In the genomic region with DNA sequence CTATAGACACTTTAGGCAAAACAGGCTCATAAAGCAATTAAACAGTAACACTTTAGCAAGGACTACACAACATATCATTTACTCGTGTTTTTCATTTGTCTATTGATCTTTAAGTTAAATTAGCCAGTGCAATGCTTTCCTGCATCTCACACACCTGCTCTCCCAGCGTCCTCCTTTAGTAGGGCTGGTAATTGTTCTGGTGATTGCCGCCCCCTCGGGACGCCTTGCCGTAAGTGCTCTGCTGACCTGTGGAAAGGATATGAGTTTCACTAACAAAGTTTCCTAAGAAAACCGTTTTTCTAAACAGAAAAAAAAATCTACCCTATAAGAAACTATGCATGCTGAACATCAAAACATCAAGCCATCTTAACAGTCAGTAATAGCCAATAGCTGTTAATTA, we compare ENCODE assay signal across 8 mouse cellular contexts. TPM values are rescaled to one million over a fixed set of nuclear protein-coding genes. Genes with fewer than 3 reads are reported as not detected.
DNase-seq lines count a peak whose midpoint lies in the region; ATAC-seq lines count a peak whose summit lies in the region.

No protein-coding gene starts in this region.

- WGBS in lung, embryonic 15.5 days = 43% methylated on average over 7 of the region's 7 CpGs
- WGBS in forebrain, embryonic 14.5 days = 47% methylated on average over 7 of the region's 7 CpGs
- 69% methylated on average over 7 of the region's 7 CpGs for WGBS in limb, embryonic 10.5 days
- 48% methylated on average over 7 of the region's 7 CpGs for WGBS in stomach, embryonic 14.5 days

- H3K27me3 ChIP-seq in lung, embryonic 15.5 days = no peaks in the 10 kb centered on the region
- no peaks in the 10 kb centered on the region for H3K27me3 ChIP-seq in forebrain, embryonic 14.5 days (replicated peaks; ENCODE audit: control insufficient read depth, insufficient read depth, low read length)
- H3K27me3 ChIP-seq in limb, embryonic 10.5 days (ENCODE audit: low read depth, poor library complexity, severe bottlenecking) = no peaks in the 10 kb centered on the region
- no peaks in the 10 kb centered on the region for H3K27me3 ChIP-seq in stomach, embryonic 14.5 days (ENCODE audit: control insufficient read depth, insufficient read depth, low read length)

- H3K9me3 ChIP-seq in lung, embryonic 15.5 days = no peaks in the 10 kb centered on the region
- no peaks in the 10 kb centered on the region for H3K9me3 ChIP-seq in forebrain, embryonic 14.5 days (replicated peaks; ENCODE audit: control insufficient read depth, low read length)
- no peaks in the 10 kb centered on the region for H3K9me3 ChIP-seq in limb, embryonic 10.5 days (replicated peaks)
- H3K9me3 ChIP-seq in stomach, embryonic 14.5 days (ENCODE audit: control insufficient read depth, low read depth, low read length) = no peaks in the 10 kb centered on the region

- H3K4me3 ChIP-seq in lung, embryonic 15.5 days = peak overlapping the region; percentile 98
- peak overlapping the region; percentile 75 for H3K4me3 ChIP-seq in forebrain, embryonic 14.5 days (ENCODE audit: low read depth, low read length)
- H3K4me3 ChIP-seq in limb, embryonic 10.5 days = peak overlapping the region; percentile 98
- H3K4me3 ChIP-seq in stomach, embryonic 14.5 days (ENCODE audit: low read depth, low read length) = peak overlapping the region; percentile 97

- no peak overlapping the region for H3K27ac ChIP-seq in lung, embryonic 15.5 days
- no peak overlapping the region for H3K27ac ChIP-seq in forebrain, embryonic 14.5 days (ENCODE audit: low read depth, low read length)
- H3K27ac ChIP-seq in limb, embryonic 10.5 days = no peak overlapping the region
- H3K27ac ChIP-seq in stomach, embryonic 14.5 days (ENCODE audit: low read length) = no peak overlapping the region

- H3K36me3 ChIP-seq in lung, embryonic 15.5 days = peaks cover 51% of the 10 kb centered on the region
- H3K36me3 ChIP-seq in forebrain, embryonic 14.5 days (ENCODE audit: control insufficient read depth, insufficient read depth, low read length) = peaks cover 54% of the 10 kb centered on the region
- peaks cover 69% of the 10 kb centered on the region for H3K36me3 ChIP-seq in limb, embryonic 10.5 days
- peaks cover 53% of the 10 kb centered on the region for H3K36me3 ChIP-seq in stomach, embryonic 14.5 days (ENCODE audit: control insufficient read depth, insufficient read depth, low read length)

- H3K9ac ChIP-seq in lung, embryonic 15.5 days = no peak overlapping the region
- H3K9ac ChIP-seq in forebrain, embryonic 14.5 days (ENCODE audit: low read length) = no peak overlapping the region
- no peak overlapping the region for H3K9ac ChIP-seq in stomach, embryonic 14.5 days (replicated peaks; ENCODE audit: low read depth, low read length)

- no peak for DNase-seq in lung, postnatal 36 days
- no peak for DNase-seq in forebrain, embryonic 14.5 days (ENCODE audit: low spot score)
- DNase-seq in limb, embryonic 10.5 days (ENCODE audit: low spot score) = no peak
- DNase-seq in adrenal gland, postnatal 4 days (ENCODE audit: low spot score in 2 of 2) = no peak
- DNase-seq in Muller cell, postnatal 12 days (ENCODE audit: inconsistent ontology term) = no peak
- DNase-seq in adrenal gland, postnatal 10 days = no peak

- H3K4me1 ChIP-seq in lung, embryonic 15.5 days = peaks cover 21% of the 10 kb centered on the region
- peaks cover 10% of the 10 kb centered on the region for H3K4me1 ChIP-seq in forebrain, embryonic 14.5 days (ENCODE audit: control insufficient read depth, insufficient read depth, low read length)
- H3K4me1 ChIP-seq in limb, embryonic 10.5 days = peaks cover 22% of the 10 kb centered on the region
- H3K4me1 ChIP-seq in stomach, embryonic 14.5 days (ENCODE audit: control insufficient read depth, insufficient read depth, low read length) = peaks cover 9% of the 10 kb centered on the region

- ATAC-seq in lung, embryonic 15.5 days (ENCODE audit: borderline replicate concordance, extremely low read depth, low FRiP score, low TSS enrichment) = no peak
- no peak for ATAC-seq in forebrain, embryonic 14.5 days
- ATAC-seq in stomach, embryonic 14.5 days (ENCODE audit: insufficient number of reproducible peaks, insufficient read depth, low FRiP score, low read depth) = no peak

- peak overlapping the region; percentile 83 for H3K4me2 ChIP-seq in lung, embryonic 15.5 days
- H3K4me2 ChIP-seq in forebrain, embryonic 14.5 days (ENCODE audit: low read length) = peak overlapping the region; percentile 90
- peak overlapping the region; percentile 82 for H3K4me2 ChIP-seq in stomach, embryonic 14.5 days (replicated peaks; ENCODE audit: low read depth, low read length)

RNA-seq across cellular contexts. Expression of a gene that starts 3.5 kb away (rescaled TPM):
- 153 and 157 TPM in 2 replicates for polyA plus RNA-seq in lung, embryonic 15.5 days (2015; fragmentation: Nextera tagmentation; extraction: Ambion mirVana)
- polyA plus RNA-seq in forebrain, embryonic 14.5 days (2014; fragmentation: Nextera tagmentation; extraction: Ambion mirVana) = 244 and 250 TPM in 2 replicates
- polyA plus RNA-seq in limb, embryonic 10.5 days (2016; fragmentation: Nextera tagmentation; extraction: Ambion mirVana) = 210 and 253 TPM in 2 replicates
- polyA plus RNA-seq in stomach, embryonic 14.5 days (2014; fragmentation: Nextera tagmentation; extraction: Ambion mirVana) = 200 and 207 TPM in 2 replicates
- total RNA-seq in adrenal gland, postnatal 4 days (2021) = 100 to 1,000 TPM; 223 to 234 TPM
- 100 to 1,000 TPM in 1 of 2 experiments, 10 to 100 TPM in 1; 96.1 to 145 TPM for total RNA-seq in adrenal gland, postnatal 10 days (2021)

RNA-seq across cellular contexts. Expression of a gene that starts 3.8 kb away (rescaled TPM):
- 48.4 and 51.1 TPM in 2 replicates for polyA plus RNA-seq in lung, embryonic 15.5 days (2015; fragmentation: Nextera tagmentation; extraction: Ambion mirVana)
- 53.2 and 60.2 TPM in 2 replicates for polyA plus RNA-seq in forebrain, embryonic 14.5 days (2014; fragmentation: Nextera tagmentation; extraction: Ambion mirVana)
- 62.9 and 75.2 TPM in 2 replicates for polyA plus RNA-seq in limb, embryonic 10.5 days (2016; fragmentation: Nextera tagmentation; extraction: Ambion mirVana)
- 39.4 and 45.4 TPM in 2 replicates for polyA plus RNA-seq in stomach, embryonic 14.5 days (2014; fragmentation: Nextera tagmentation; extraction: Ambion mirVana)
- 10 to 100 TPM; 41.5 to 42.1 TPM for total RNA-seq in adrenal gland, postnatal 4 days (2021)
- 10 to 100 TPM; 23.2 to 29.4 TPM for total RNA-seq in adrenal gland, postnatal 10 days (2021)

RNA-seq across cellular contexts. Expression of a gene that starts 57.1 kb away (rescaled TPM):
- polyA plus RNA-seq in lung, embryonic 15.5 days (2015; fragmentation: Nextera tagmentation; extraction: Ambion mirVana) = 2.0 and 2.2 TPM in 2 replicates
- polyA plus RNA-seq in forebrain, embryonic 14.5 days (2014; fragmentation: Nextera tagmentation; extraction: Ambion mirVana) = 3.5 and 5.0 TPM in 2 replicates
- polyA plus RNA-seq in limb, embryonic 10.5 days (2016; fragmentation: Nextera tagmentation; extraction: Ambion mirVana) = 1.7 and 2.4 TPM in 2 replicates
- 2.4 and 3.7 TPM in 2 replicates for polyA plus RNA-seq in stomach, embryonic 14.5 days (2014; fragmentation: Nextera tagmentation; extraction: Ambion mirVana)
- total RNA-seq in adrenal gland, postnatal 4 days (2021) = 1 to 10 TPM; 4.1 to 6.4 TPM
- 1 to 10 TPM; 2.6 to 4.1 TPM for total RNA-seq in adrenal gland, postnatal 10 days (2021)

RNA-seq across cellular contexts. Expression of a gene that starts 57.2 kb away (rescaled TPM):
- 201 and 229 TPM in 2 replicates for polyA plus RNA-seq in lung, embryonic 15.5 days (2015; fragmentation: Nextera tagmentation; extraction: Ambion mirVana)
- 153 TPM in 2 replicates for polyA plus RNA-seq in forebrain, embryonic 14.5 days (2014; fragmentation: Nextera tagmentation; extraction: Ambion mirVana)
- polyA plus RNA-seq in limb, embryonic 10.5 days (2016; fragmentation: Nextera tagmentation; extraction: Ambion mirVana) = 335 and 338 TPM in 2 replicates
- 126 and 147 TPM in 2 replicates for polyA plus RNA-seq in stomach, embryonic 14.5 days (2014; fragmentation: Nextera tagmentation; extraction: Ambion mirVana)
- 100 to 1,000 TPM; 340 to 341 TPM for total RNA-seq in adrenal gland, postnatal 4 days (2021)
- 100 to 1,000 TPM; 170 to 220 TPM for total RNA-seq in adrenal gland, postnatal 10 days (2021)
